Comparison of ENCODE assay signal across 14 mouse cellular contexts in genomic region chr7:132449891-132450735, GRCm38 (mm10).
DNase-seq lines count a peak whose midpoint lies in the region; ATAC-seq lines count a peak whose summit lies in the region.
"Had no signal": no experiment of that assay in that cellular context is flagged by ENCODE, and none has a peak within 500 bp of the region (broad histone marks: within the 10 kb centered on the region; RNA-seq: fewer than 3 reads in every experiment).

No protein-coding gene starts in this region.

- no peaks in the 10 kb centered on the region for H3K9me3 ChIP-seq in embryonic facial prominence, embryonic 13.5 days
- peaks cover 4% of the 10 kb centered on the region; the same call in 1 of the 2 replicates for H3K9me3 ChIP-seq in embryonic facial prominence, embryonic 10.5 days
- H3K9me3 ChIP-seq in midbrain, embryonic 13.5 days: 0 out of 2 replicates have a peak, but pooled peaks cover 7% of the 10 kb centered on the region
- H3K9me3 ChIP-seq in midbrain, embryonic 11.5 days (ENCODE audit: control insufficient read depth, low read length): no peaks in the 10 kb centered on the region; the same call in 1 of the 2 replicates
- H3K9me3 ChIP-seq: lung, embryonic 15.5 days had no signal

- H3K36me3 ChIP-seq in embryonic facial prominence, embryonic 13.5 days: no peaks in the 10 kb centered on the region
- no peaks in the 10 kb centered on the region for H3K36me3 ChIP-seq in embryonic facial prominence, embryonic 10.5 days (replicated peaks)
- H3K36me3 ChIP-seq in midbrain, embryonic 13.5 days: no peaks in the 10 kb centered on the region
- H3K36me3 ChIP-seq in midbrain, embryonic 11.5 days (ENCODE audit: control insufficient read depth, insufficient read depth, low read length): no peaks in the 10 kb centered on the region
- H3K36me3 ChIP-seq: heart, embryonic 12.5 days; liver, embryonic 12.5 days; lung, embryonic 15.5 days had no signal

- no peak overlapping the region for H3K4me3 ChIP-seq in embryonic facial prominence, embryonic 13.5 days
- H3K4me3 ChIP-seq in embryonic facial prominence, embryonic 10.5 days: no peak overlapping the region
- H3K4me3 ChIP-seq in midbrain, embryonic 13.5 days (replicated peaks): no peak overlapping the region
- H3K4me3 ChIP-seq in midbrain, embryonic 11.5 days (ENCODE audit: low read depth, low read length): no peak overlapping the region
- H3K4me3 ChIP-seq: heart, embryonic 12.5 days; liver, embryonic 12.5 days; lung, embryonic 15.5 days had no signal

- no peak for ATAC-seq in embryonic facial prominence, embryonic 13.5 days (ENCODE audit: insufficient number of reproducible peaks, insufficient read depth, low FRiP score, low TSS enrichment, low read depth)
- ATAC-seq in midbrain, embryonic 13.5 days: no peak
- no peak for ATAC-seq in midbrain, embryonic 11.5 days (ENCODE audit: low FRiP score)
- peak; percentile 53 for ATAC-seq in megakaryocyte progenitor cell, adult 5-6 weeks (replicated peaks; ENCODE audit: poor library complexity)
- ATAC-seq: liver, embryonic 12.5 days had no signal

- no peak overlapping the region for H3K9ac ChIP-seq in embryonic facial prominence, embryonic 13.5 days
- no peak overlapping the region for H3K9ac ChIP-seq in midbrain, embryonic 13.5 days (replicated peaks)
- no peak overlapping the region for H3K9ac ChIP-seq in midbrain, embryonic 11.5 days (ENCODE audit: low read length)
- H3K9ac ChIP-seq: heart, embryonic 12.5 days; liver, embryonic 12.5 days; lung, embryonic 15.5 days had no signal

- peaks cover 5% of the 10 kb centered on the region; the same call in 1 of the 2 replicates for H3K4me1 ChIP-seq in embryonic facial prominence, embryonic 13.5 days
- no peaks in the 10 kb centered on the region; the same call in 1 of the 2 replicates for H3K4me1 ChIP-seq in embryonic facial prominence, embryonic 10.5 days
- peaks cover 10% of the 10 kb centered on the region for H3K4me1 ChIP-seq in midbrain, embryonic 13.5 days (replicated peaks)
- no peaks in the 10 kb centered on the region for H3K4me1 ChIP-seq in midbrain, embryonic 11.5 days (ENCODE audit: control insufficient read depth, insufficient read depth, low read length)
- H3K4me1 ChIP-seq: heart, embryonic 12.5 days; liver, embryonic 12.5 days had no signal

- no peak overlapping the region for H3K4me2 ChIP-seq in embryonic facial prominence, embryonic 13.5 days
- H3K4me2 ChIP-seq in midbrain, embryonic 13.5 days (replicated peaks): no peak overlapping the region
- no peak overlapping the region for H3K4me2 ChIP-seq in midbrain, embryonic 11.5 days
- H3K4me2 ChIP-seq: heart, embryonic 12.5 days; liver, embryonic 12.5 days; lung, embryonic 15.5 days had no signal

- DNase-seq in embryonic facial prominence, embryonic 10.5 days (ENCODE audit: low spot score): no peak
- no peak for DNase-seq in midbrain, embryonic 11.5 days (ENCODE audit: low spot score, missing footprints)
- peak; percentile 78 for DNase-seq in retina, postnatal 1 day
- no peak for DNase-seq in heart, postnatal 14 days
- DNase-seq in right cerebral cortex, postnatal 25 days: no peak
- DNase-seq: cerebellum, adult 11-12 months; kidney, adult 2 months; kidney, postnatal 25 days had no signal

- WGBS in embryonic facial prominence, embryonic 13.5 days: 65% methylated on average over 6 of the region's 6 CpGs
- WGBS in embryonic facial prominence, embryonic 10.5 days: 86% methylated on average over 6 of the region's 6 CpGs
- 66% methylated on average over 6 of the region's 6 CpGs for WGBS in midbrain, embryonic 13.5 days
- 83% methylated on average over 6 of the region's 6 CpGs for WGBS in midbrain, embryonic 11.5 days

- H3K27me3 ChIP-seq in embryonic facial prominence, embryonic 13.5 days: no peaks in the 10 kb centered on the region
- H3K27me3 ChIP-seq in embryonic facial prominence, embryonic 10.5 days (replicated peaks; ENCODE audit: low read depth, poor library complexity, severe bottlenecking): 0 out of 2 replicates have a peak, but pooled peaks cover 3% of the 10 kb centered on the region
- H3K27me3 ChIP-seq in midbrain, embryonic 13.5 days: no peaks in the 10 kb centered on the region
- no peaks in the 10 kb centered on the region; the same call in 1 of the 2 replicates for H3K27me3 ChIP-seq in midbrain, embryonic 11.5 days (ENCODE audit: control insufficient read depth, insufficient read depth, low read length)
- H3K27me3 ChIP-seq: heart, embryonic 12.5 days; lung, embryonic 15.5 days had no signal

- H3K27ac ChIP-seq in embryonic facial prominence, embryonic 13.5 days: peak overlapping the region; percentile 23; the same call in 1 of the 2 replicates
- H3K27ac ChIP-seq in embryonic facial prominence, embryonic 10.5 days (replicated peaks): no peak overlapping the region
- peak overlapping the region; percentile 59 for H3K27ac ChIP-seq in midbrain, embryonic 13.5 days
- H3K27ac ChIP-seq in midbrain, embryonic 11.5 days (ENCODE audit: low read depth, low read length): no peak overlapping the region
- H3K27ac ChIP-seq: liver, embryonic 12.5 days; lung, embryonic 15.5 days had no signal

- intact Hi-C loops in heart, postnatal 14 days (cut with DNase I): no loop called here

Comparison
In these comparisons a context has a peak if more than half of its experiments do, and no peak if none do; other contexts are left out.
1. H3K27ac ChIP-seq: peak in embryonic facial prominence, embryonic 13.5 days (single experiment) and midbrain, embryonic 13.5 days (single experiment); none in embryonic facial prominence, embryonic 10.5 days (single experiment) and midbrain, embryonic 11.5 days (single experiment).